Mouse (Mus musculus): ENCODE data around the gene Enthd1.

DNA sequence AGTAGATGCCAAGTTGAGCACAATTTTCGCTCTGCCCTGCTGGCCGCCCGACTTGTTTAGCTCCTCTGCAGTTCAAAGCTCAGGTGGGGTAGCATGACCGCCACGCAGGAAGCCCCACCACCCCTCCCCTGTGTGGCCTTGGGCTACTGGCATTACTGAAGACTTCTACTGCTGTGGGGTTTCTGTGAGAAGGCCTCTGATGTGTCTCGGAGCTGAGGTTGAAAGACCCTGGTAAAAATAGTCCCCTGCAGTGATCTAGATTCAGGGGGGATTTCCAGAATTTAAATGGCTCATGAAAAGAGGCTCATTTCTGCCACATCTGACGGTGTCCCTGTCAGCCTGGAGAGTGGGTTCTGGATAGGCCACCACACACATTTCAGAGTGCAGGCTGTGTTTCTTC is 37.5 kb upstream of the Enthd1 start:
- TF ChIP-seq POLR2A (IDR thresholded peaks at IDR 0.05; ENCODE audit: borderline replicate concordance, insufficient read depth, low read length), result no peak
- TF ChIP-seq CTCF (IDR thresholded peaks at IDR 0.05; ENCODE audit: borderline replicate concordance, insufficient read depth, low read depth, low read length), result no peak
